In genomic region chr11:51915656-51916032, GRCm38 (mm10) we compare ENCODE assay signal across 8 mouse cellular contexts. TPM values are rescaled to one million over a fixed set of nuclear protein-coding genes. Genes with fewer than 3 reads are reported as not detected.
DNase-seq lines count a peak whose midpoint lies in the region; ATAC-seq and TF ChIP-seq lines count a peak whose summit lies in the region.

No protein-coding gene starts in this region.

- no peaks in the 10 kb centered on the region for H3K27me3 ChIP-seq in kidney, embryonic 15.5 days
- no peaks in the 10 kb centered on the region for H3K27me3 ChIP-seq in intestine, embryonic 16.5 days (replicated peaks; ENCODE audit: control insufficient read depth, insufficient read depth, low read length)
- H3K27me3 ChIP-seq in myocyte (ENCODE audit: control insufficient read depth, insufficient read depth, insufficient read length): no peaks in the 10 kb centered on the region

- TF ChIP-seq CTCF in cortical plate, adult 2 months (IDR thresholded peaks at IDR 0.05; ENCODE audit: extremely low read depth, insufficient read depth, low read length): no peak

- peak overlapping the region; percentile 35 for H3K4me3 ChIP-seq in kidney, embryonic 15.5 days (replicated peaks)
- no peak overlapping the region for H3K4me3 ChIP-seq in cortical plate, adult 2 months (ENCODE audit: insufficient read depth, low read length)
- H3K4me3 ChIP-seq in intestine, embryonic 16.5 days (ENCODE audit: low read length): peak overlapping the region; percentile 44
- H3K4me3 ChIP-seq in myocyte: peak overlapping the region; percentile 15

- no peak for TF ChIP-seq POLR2A in cortical plate, adult 2 months (IDR thresholded peaks at IDR 0.05; ENCODE audit: extremely low read depth, insufficient read depth, low read length)
- no peak for TF ChIP-seq POLR2A in myocyte (IDR thresholded peaks at IDR 0.05; ENCODE audit: insufficient read length, low read depth)

- no peak overlapping the region for H3ac ChIP-seq in myocyte (ENCODE audit: control insufficient read depth, insufficient read length)

- H3K9me3 ChIP-seq in kidney, embryonic 15.5 days (replicated peaks): no peaks in the 10 kb centered on the region
- no peaks in the 10 kb centered on the region for H3K9me3 ChIP-seq in intestine, embryonic 16.5 days (ENCODE audit: control insufficient read depth, low read length)

- 0 out of 2 replicates have a peak overlapping the region, but pooled peaks have one; percentile 11 for H3K9ac ChIP-seq in kidney, embryonic 15.5 days
- peak overlapping the region; percentile 63 for H3K9ac ChIP-seq in intestine, embryonic 16.5 days (ENCODE audit: low read depth, low read length)

- H3K79me2 ChIP-seq in myocyte (ENCODE audit: control insufficient read depth, insufficient read depth): no peaks in the 10 kb centered on the region

- WGBS in kidney, embryonic 15.5 days: 14% methylated on average over 8 of the region's 8 CpGs
- 12% methylated on average over 8 of the region's 8 CpGs for WGBS in intestine, embryonic 16.5 days

- H3K36me3 ChIP-seq in kidney, embryonic 15.5 days: no peaks in the 10 kb centered on the region
- no peaks in the 10 kb centered on the region for H3K36me3 ChIP-seq in intestine, embryonic 16.5 days (ENCODE audit: control insufficient read depth, insufficient read depth, low read length)
- H3K36me3 ChIP-seq in myocyte (ENCODE audit: control insufficient read depth, insufficient read depth): no peaks in the 10 kb centered on the region

- peak overlapping the region; percentile 76 for H3K27ac ChIP-seq in kidney, embryonic 15.5 days
- peak overlapping the region; percentile 98 for H3K27ac ChIP-seq in cortical plate, adult 2 months (ENCODE audit: insufficient read depth, low read length)
- peak overlapping the region; percentile 89 for H3K27ac ChIP-seq in intestine, embryonic 16.5 days (ENCODE audit: low read length)

- no peak for DNase-seq in kidney, postnatal 10 days
- DNase-seq in cerebellum, adult 9-10 months: no peak
- DNase-seq in right cerebral cortex, adult 2 months (ENCODE audit: low spot score in 2 of 2): no peak
- no peak for DNase-seq in B cell, adult 2 months

- peak; percentile 27; the same call in 1 of the 2 replicates for ATAC-seq in kidney, embryonic 15.5 days (replicated peaks; ENCODE audit: low FRiP score)
- ATAC-seq in intestine, embryonic 16.5 days: peak; percentile 52

- H3K4me1 ChIP-seq in kidney, embryonic 15.5 days: peaks cover 25% of the 10 kb centered on the region
- no peaks in the 10 kb centered on the region for H3K4me1 ChIP-seq in cortical plate, adult 2 months (ENCODE audit: control insufficient read depth, insufficient read depth, low read length)
- H3K4me1 ChIP-seq in intestine, embryonic 16.5 days (ENCODE audit: control insufficient read depth, insufficient read depth, low read length): peaks cover 11% of the 10 kb centered on the region

- H3K4me2 ChIP-seq in kidney, embryonic 15.5 days: peak overlapping the region; percentile 60
- H3K4me2 ChIP-seq in intestine, embryonic 16.5 days (ENCODE audit: low read depth, low read length): peak overlapping the region; percentile 76
- peak overlapping the region; percentile 98 for H3K4me2 ChIP-seq in myocyte (ENCODE audit: low read depth)

TF ChIP-seq in myocyte, 11 proteins besides CTCF, POLR2A, EP300 and RAD21:
- TF ChIP-seq SRF (IDR thresholded peaks at IDR 0.05; ENCODE audit: control insufficient read depth, insufficient read length, low read depth) (no peak), CEBPB (IDR thresholded peaks at IDR 0.05; ENCODE audit: insufficient read depth, poor library complexity, severe bottlenecking) (no peak), USF1 (IDR thresholded peaks at IDR 0.05; ENCODE audit: low read depth) (no peak), MAX (IDR thresholded peaks at IDR 0.05; ENCODE audit: low read depth) (no peak), TCF3 (IDR thresholded peaks at IDR 0.05; ENCODE audit: insufficient read length, low read depth) (no peak), E2F4 (IDR thresholded peaks at IDR 0.05; ENCODE audit: insufficient read depth) (no peak), REST (IDR thresholded peaks at IDR 0.05; ENCODE audit: insufficient read depth, insufficient read length) (no peak), POLR2AphosphoS2 (IDR thresholded peaks at IDR 0.05; ENCODE audit: insufficient read length, low read depth) (no peak), TCF12 (IDR thresholded peaks at IDR 0.05; ENCODE audit: insufficient read depth, poor library complexity, severe bottlenecking) (no peak), MYOD1 (IDR thresholded peaks at IDR 0.05; ENCODE audit: control insufficient read depth in 1 of 3, insufficient read length in 2 of 3, low read depth in 2 of 3) (no peak), MYOG (IDR thresholded peaks at IDR 0.05; ENCODE audit: control insufficient read depth in 1 of 3, insufficient read depth in 1 of 3, insufficient read length in 2 of 3, low read depth in 2 of 3) (no peak)

RNA-seq across cellular contexts. Expression of gene Cdkn2aipnl, which starts 51.8 kb away (rescaled TPM):
- 95.7 and 96.9 TPM in 2 replicates for polyA plus RNA-seq in kidney, embryonic 15.5 days (2015; fragmentation: Nextera tagmentation; extraction: Ambion mirVana)
- polyA plus RNA-seq in cortical plate, adult 2 months (2012; rRNA removed): 35.0 and 35.2 TPM in 2 replicates
- polyA plus RNA-seq in intestine, embryonic 16.5 days (2015; fragmentation: Nextera tagmentation; extraction: Ambion mirVana): 81.5 and 87.0 TPM in 2 replicates
- 31.8 TPM for polyA plus RNA-seq in myocyte (2012; fragmentation: generic; extraction: Trizol)

RNA-seq across cellular contexts. Expression of gene Jade2, which starts 58.2 kb away (rescaled TPM):
- polyA plus RNA-seq in kidney, embryonic 15.5 days (2015; fragmentation: Nextera tagmentation; extraction: Ambion mirVana): 0.63 and 0.81 TPM in 2 replicates
- polyA plus RNA-seq in cortical plate, adult 2 months (2012; rRNA removed): 24.2 and 24.5 TPM in 2 replicates
- polyA plus RNA-seq in intestine, embryonic 16.5 days (2015; fragmentation: Nextera tagmentation; extraction: Ambion mirVana): 1.3 and 1.5 TPM in 2 replicates
- 2.6 TPM for polyA plus RNA-seq in myocyte (2012; fragmentation: generic; extraction: Trizol)
